Mouse (Mus musculus): ENCODE measurements at regions not wholly inside any gene's neighbourhood (a gene's known extent, or its start where the extent isn't known, plus 50 kb on each side); places are given as distances from the start of the nearest gene placed in this dataset.
A peak's percentile ranks its signal among the peaks of the same experiment; 100 is the strongest.

DNA sequence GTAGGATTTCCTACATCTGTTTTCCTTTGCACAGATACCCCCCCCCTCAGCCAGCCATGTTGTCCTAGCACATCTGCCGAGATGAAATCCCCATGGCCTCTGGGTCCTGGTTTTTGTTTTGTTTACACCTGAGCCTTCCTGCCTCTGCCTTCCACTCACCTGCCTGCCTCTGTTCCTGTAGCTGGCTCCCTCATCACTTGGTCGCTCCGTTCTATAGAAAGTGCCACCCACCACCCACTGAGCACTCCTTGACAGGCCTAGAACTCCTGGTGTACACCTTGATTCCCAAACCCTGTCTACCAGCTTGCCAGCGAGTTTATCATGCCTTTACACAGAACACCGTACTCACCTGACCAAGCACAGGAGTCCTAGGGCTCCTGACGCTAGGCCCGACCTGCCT is 72.6 kb upstream of the Armc2 start:
- no peak overlapping the region for H3K4me2 ChIP-seq (ENCODE audit: low read depth, low read length, severe bottlenecking)
- no peaks in the 10 kb centered on the region; the same call in 1 of the 2 replicates for H3K27me3 ChIP-seq (ENCODE audit: control insufficient read depth, insufficient read depth, low read length)
- ATAC-seq (replicated peaks; ENCODE audit: low FRiP score) (no peak), DNase-seq (ENCODE audit: low spot score) (no peak)
- no peak overlapping the region for H3K27ac ChIP-seq (ENCODE audit: low read depth, low read length)
- H3K4me1 ChIP-seq (replicated peaks; ENCODE audit: control insufficient read depth, insufficient read depth, low read length): no peaks in the 10 kb centered on the region; the same call in 1 of the 2 replicates
- no peak overlapping the region for H3K9ac ChIP-seq (ENCODE audit: low read length)
- no peaks in the 10 kb centered on the region for H3K9me3 ChIP-seq (ENCODE audit: control insufficient read depth, low read length)
- no peak overlapping the region for H3K4me3 ChIP-seq (ENCODE audit: low read depth, low read length)
- no peaks in the 10 kb centered on the region for H3K36me3 ChIP-seq (ENCODE audit: control insufficient read depth, insufficient read depth, low read length)
- 87% methylated on average over 7 of the region's 7 CpGs for WGBS

- ATAC-seq (replicated peaks; ENCODE audit: low FRiP score): no peak
- no peak overlapping the region; the same call in 1 of the 2 replicates for H3K9ac ChIP-seq (ENCODE audit: low read length)
- H3K4me2 ChIP-seq (ENCODE audit: low read depth, low read length, severe bottlenecking): no peak overlapping the region
- no peaks in the 10 kb centered on the region for H3K36me3 ChIP-seq (ENCODE audit: control insufficient read depth, insufficient read depth, low read length)
- no peaks in the 10 kb centered on the region; the same call in 1 of the 2 replicates for H3K27me3 ChIP-seq (ENCODE audit: control insufficient read depth, insufficient read depth, low read length)
- WGBS: 47% methylated on average over 3 of the region's 3 CpGs
- no peak overlapping the region for H3K27ac ChIP-seq (ENCODE audit: low read depth, low read length)
- no peak overlapping the region for H3K4me3 ChIP-seq (ENCODE audit: low read depth, low read length)
- H3K4me1 ChIP-seq (replicated peaks; ENCODE audit: control insufficient read depth, insufficient read depth, low read length): no peaks in the 10 kb centered on the region; the same call in 1 of the 2 replicates
- H3K9me3 ChIP-seq (ENCODE audit: control insufficient read depth, low read length): no peaks in the 10 kb centered on the region
- no peak for DNase-seq (ENCODE audit: low spot score)
These were observed 71.9 kb upstream of the Armc2 start for GRCm38 (mm10) chr10:42090147-42090546.

- no peaks in the 10 kb centered on the region for H3K36me3 ChIP-seq (ENCODE audit: control insufficient read depth, insufficient read depth, low read length)
- WGBS: 55% methylated on average over 5 of the region's 5 CpGs
- no peak overlapping the region; the same call in 1 of the 2 replicates for H3K9ac ChIP-seq (ENCODE audit: low read length)
- H3K4me3 ChIP-seq (ENCODE audit: low read depth, low read length): no peak overlapping the region
- no peaks in the 10 kb centered on the region; the same call in 1 of the 2 replicates for H3K27me3 ChIP-seq (ENCODE audit: control insufficient read depth, insufficient read depth, low read length)
- no peak for DNase-seq (ENCODE audit: low spot score)
- no peak overlapping the region for H3K27ac ChIP-seq (ENCODE audit: low read depth, low read length)
- ATAC-seq (replicated peaks; ENCODE audit: low FRiP score): no peak
- H3K4me2 ChIP-seq (ENCODE audit: low read depth, low read length, severe bottlenecking): no peak overlapping the region
- H3K9me3 ChIP-seq (ENCODE audit: control insufficient read depth, low read length): no peaks in the 10 kb centered on the region
- H3K4me1 ChIP-seq (replicated peaks; ENCODE audit: control insufficient read depth, insufficient read depth, low read length): no peaks in the 10 kb centered on the region; the same call in 1 of the 2 replicates
These were observed 71.4 kb upstream of the Armc2 start for GRCm38 (mm10) chr10:42089686-42090085.

GRCm38 (mm10) chr10:42089235-42089625 is 71.0 kb upstream of the Armc2 start:
- Histone ChIP-seq H3K4me1 (replicated peaks; ENCODE audit: control insufficient read depth, insufficient read depth, low read length) (no peaks in the 10 kb centered on the region; the same call in 1 of the 2 replicates), H3K9me3 (ENCODE audit: control insufficient read depth, low read length) (no peaks in the 10 kb centered on the region), H3K4me2 (ENCODE audit: low read depth, low read length, severe bottlenecking) (no peak overlapping the region), H3K27ac (ENCODE audit: low read depth, low read length) (no peak overlapping the region), H3K27me3 (ENCODE audit: control insufficient read depth, insufficient read depth, low read length) (no peaks in the 10 kb centered on the region; the same call in 1 of the 2 replicates), H3K9ac (ENCODE audit: low read length) (no peak overlapping the region), H3K4me3 (ENCODE audit: low read depth, low read length) (no peak overlapping the region), H3K36me3 (ENCODE audit: control insufficient read depth, insufficient read depth, low read length) (no peaks in the 10 kb centered on the region)
- WGBS: 29% methylated on average over 3 of the region's 3 CpGs
- no peak for ATAC-seq (replicated peaks; ENCODE audit: low FRiP score)
- no peak for DNase-seq (ENCODE audit: low spot score)

DNA sequence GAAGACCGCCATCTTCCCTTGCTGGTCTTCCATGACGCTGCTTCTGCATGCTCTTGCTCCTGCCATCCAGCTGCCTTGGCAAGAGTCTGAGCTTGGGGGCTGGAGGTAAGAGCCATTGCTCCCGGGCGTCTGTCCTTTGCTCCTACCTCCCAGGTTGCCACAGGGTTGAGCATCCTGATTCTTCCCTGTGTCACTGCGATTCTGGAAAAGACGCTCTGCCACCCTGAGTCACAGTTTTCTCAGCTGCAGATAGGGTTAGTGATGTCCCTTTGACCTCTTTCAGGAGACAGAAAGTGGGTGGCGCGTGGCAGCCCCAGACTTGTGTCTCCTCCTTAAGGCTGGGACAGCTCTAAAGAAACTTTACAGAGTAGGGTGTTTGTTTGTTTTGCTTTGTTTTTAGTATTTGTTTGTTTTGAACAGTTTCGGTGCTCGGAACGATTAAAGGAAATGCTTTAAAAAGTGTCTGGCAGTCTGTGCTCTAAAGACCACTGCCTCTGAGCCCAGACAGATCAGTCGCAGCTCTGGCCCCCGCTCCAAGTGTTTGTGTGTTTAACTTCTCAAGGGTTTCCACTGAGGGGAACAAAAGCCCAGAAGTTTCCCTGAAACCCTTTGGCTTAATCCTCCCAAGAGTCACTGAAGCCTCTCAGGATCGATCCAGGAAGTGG is 70.5 kb upstream of the Armc2 start:
- Histone ChIP-seq H3K27ac (ENCODE audit: low read depth, low read length) (no peak overlapping the region), H3K4me3 (ENCODE audit: low read depth, low read length) (no peak overlapping the region), H3K9me3 (ENCODE audit: control insufficient read depth, low read length) (no peaks in the 10 kb centered on the region), H3K36me3 (ENCODE audit: control insufficient read depth, insufficient read depth, low read length) (no peaks in the 10 kb centered on the region), H3K4me2 (ENCODE audit: low read depth, low read length, severe bottlenecking) (no peak overlapping the region), H3K9ac (ENCODE audit: low read length) (no peak overlapping the region), H3K27me3 (ENCODE audit: control insufficient read depth, insufficient read depth, low read length) (no peaks in the 10 kb centered on the region; the same call in 1 of the 2 replicates), H3K4me1 (replicated peaks; ENCODE audit: control insufficient read depth, insufficient read depth, low read length) (no peaks in the 10 kb centered on the region; the same call in 1 of the 2 replicates)
- no peak for ATAC-seq (replicated peaks; ENCODE audit: low FRiP score)
- 56% methylated on average over 14 of the region's 14 CpGs for WGBS
- DNase-seq (ENCODE audit: low spot score): peak; percentile 40

DNA sequence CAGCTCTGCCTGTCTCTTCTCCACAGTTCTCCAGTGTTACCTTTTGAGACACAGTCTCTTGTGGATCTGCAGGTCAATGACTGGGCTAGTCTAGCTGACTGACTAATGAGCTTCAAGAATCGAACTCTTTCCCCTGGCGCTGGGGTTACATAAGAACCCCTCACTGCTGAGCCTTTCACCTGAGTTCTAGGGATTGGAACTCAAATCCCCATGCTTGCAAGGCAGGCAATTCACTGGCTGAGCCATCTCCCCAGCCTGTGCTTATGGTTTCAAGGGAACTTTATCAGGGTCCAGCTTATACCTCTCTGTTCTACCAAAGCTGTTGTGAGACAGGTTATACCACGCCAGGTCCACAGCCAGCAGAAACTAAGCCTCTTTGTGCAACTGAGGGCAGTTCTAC is 69.7 kb upstream of the Armc2 start:
- no peaks in the 10 kb centered on the region for H3K27me3 ChIP-seq (ENCODE audit: control insufficient read depth, insufficient read depth, low read length)
- H3K4me3 ChIP-seq (ENCODE audit: low read depth, low read length): no peak overlapping the region
- H3K36me3 ChIP-seq (ENCODE audit: control insufficient read depth, insufficient read depth, low read length): no peaks in the 10 kb centered on the region
- H3K9me3 ChIP-seq (ENCODE audit: control insufficient read depth, low read length): no peaks in the 10 kb centered on the region
- H3K4me2 ChIP-seq (ENCODE audit: low read depth, low read length, severe bottlenecking): no peak overlapping the region
- H3K9ac ChIP-seq (ENCODE audit: low read length): no peak overlapping the region
- H3K4me1 ChIP-seq (replicated peaks; ENCODE audit: control insufficient read depth, insufficient read depth, low read length): no peaks in the 10 kb centered on the region; the same call in 1 of the 2 replicates
- ATAC-seq (replicated peaks; ENCODE audit: low FRiP score) (no peak), DNase-seq (ENCODE audit: low spot score) (no peak)
- WGBS: 90% methylated on average over 3 of the region's 3 CpGs
- no peak overlapping the region for H3K27ac ChIP-seq (ENCODE audit: low read depth, low read length)

GRCm38 (mm10) chr10:42086691-42087090 is 68.4 kb upstream of the Armc2 start:
- Histone ChIP-seq H3K9ac (ENCODE audit: low read length) (no peak overlapping the region), H3K27ac (ENCODE audit: low read depth, low read length) (no peak overlapping the region), H3K4me2 (ENCODE audit: low read depth, low read length, severe bottlenecking) (no peak overlapping the region), H3K4me1 (replicated peaks; ENCODE audit: control insufficient read depth, insufficient read depth, low read length) (no peaks in the 10 kb centered on the region; the same call in 1 of the 2 replicates), H3K27me3 (ENCODE audit: control insufficient read depth, insufficient read depth, low read length) (no peaks in the 10 kb centered on the region), H3K9me3 (ENCODE audit: control insufficient read depth, low read length) (no peaks in the 10 kb centered on the region), H3K36me3 (ENCODE audit: control insufficient read depth, insufficient read depth, low read length) (no peaks in the 10 kb centered on the region), H3K4me3 (ENCODE audit: low read depth, low read length) (no peak overlapping the region)
- ATAC-seq (replicated peaks; ENCODE audit: low FRiP score) (no peak), DNase-seq (ENCODE audit: low spot score) (peak; percentile 23)
- WGBS: 93% methylated on average over 10 of the region's 10 CpGs

DNA sequence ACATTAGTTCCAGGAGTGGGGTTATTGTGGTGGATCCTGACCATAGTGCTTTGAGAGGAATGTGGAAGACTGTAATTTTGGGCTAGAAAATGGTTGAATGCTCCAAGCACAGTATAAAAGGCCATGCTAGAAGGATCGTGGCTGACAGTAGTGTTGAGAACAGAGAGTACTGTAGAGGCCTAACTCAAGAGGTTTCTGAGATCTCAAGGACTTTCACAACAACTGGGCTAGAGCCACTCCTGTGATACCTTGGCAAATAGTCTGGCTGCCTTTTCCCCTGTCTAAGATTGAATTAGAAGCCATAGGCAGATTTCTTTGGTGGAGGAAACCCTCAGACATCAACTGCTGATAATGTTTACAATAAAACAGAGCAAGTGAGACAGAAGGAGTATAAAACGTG is 67.1 kb upstream of the Armc2 start:
- Histone ChIP-seq H3K27ac (ENCODE audit: low read depth, low read length) (no peak overlapping the region), H3K9ac (ENCODE audit: low read length) (no peak overlapping the region), H3K27me3 (ENCODE audit: control insufficient read depth, insufficient read depth, low read length) (no peaks in the 10 kb centered on the region), H3K4me2 (ENCODE audit: low read depth, low read length, severe bottlenecking) (no peak overlapping the region), H3K36me3 (ENCODE audit: control insufficient read depth, insufficient read depth, low read length) (no peaks in the 10 kb centered on the region), H3K9me3 (ENCODE audit: control insufficient read depth, low read length) (no peaks in the 10 kb centered on the region), H3K4me3 (ENCODE audit: low read depth, low read length) (no peak overlapping the region), H3K4me1 (replicated peaks; ENCODE audit: control insufficient read depth, insufficient read depth, low read length) (no peaks in the 10 kb centered on the region; the same call in 1 of the 2 replicates)
- DNase-seq (ENCODE audit: low spot score): peak; percentile 4
- 85% methylated on average over 2 of the region's 2 CpGs for WGBS
- ATAC-seq (replicated peaks; ENCODE audit: low FRiP score): no peak

All from forebrain, embryonic 11.5 days (tissue).